Mouse (Mus musculus): Measurements from ENCODE around the gene Pxylp1.

Pxylp1 gene

DNA sequence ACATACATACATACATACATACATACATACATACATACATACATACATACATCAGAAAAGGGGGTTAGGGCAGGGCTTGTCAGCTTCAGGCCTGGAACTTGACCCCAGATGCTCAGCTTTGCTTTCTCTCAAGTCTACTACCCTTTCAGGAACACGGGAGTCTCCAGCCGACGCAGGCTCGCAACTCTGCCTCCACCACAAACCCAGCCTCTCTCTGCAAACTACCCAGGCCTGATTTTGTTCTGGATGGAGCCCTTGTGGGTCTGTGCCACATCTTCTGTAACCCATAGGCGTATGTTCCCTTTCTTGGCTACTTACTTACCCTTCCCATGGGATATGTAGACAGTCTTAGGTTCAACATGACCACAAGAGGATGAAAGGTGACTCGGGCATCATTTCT is 1.7 kb downstream of the Pxylp1 start:
- DNase-seq (ENCODE audit: low read depth, low spot score) = no peak

DNA sequence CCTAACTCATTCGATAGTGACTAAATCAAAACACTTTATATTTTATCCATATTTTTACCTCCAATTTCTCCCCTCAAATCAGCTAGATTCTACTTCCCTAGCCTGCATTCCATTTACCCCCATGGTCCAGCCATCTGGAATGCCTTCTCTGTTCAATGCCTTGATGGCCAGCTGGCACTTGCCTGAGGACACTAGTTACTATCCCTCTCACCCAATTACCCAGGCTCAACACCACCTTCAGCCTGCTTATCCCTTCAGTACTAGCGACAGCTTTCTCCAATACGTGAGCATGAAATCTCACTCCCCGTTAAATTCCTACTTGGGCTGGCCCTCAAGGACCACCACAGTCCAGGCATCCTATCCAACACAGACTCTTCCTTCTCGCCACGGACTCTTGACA is 2.2 kb downstream of the Pxylp1 start:
- DNase-seq (ENCODE audit: low read depth, low spot score) = no peak

DNA sequence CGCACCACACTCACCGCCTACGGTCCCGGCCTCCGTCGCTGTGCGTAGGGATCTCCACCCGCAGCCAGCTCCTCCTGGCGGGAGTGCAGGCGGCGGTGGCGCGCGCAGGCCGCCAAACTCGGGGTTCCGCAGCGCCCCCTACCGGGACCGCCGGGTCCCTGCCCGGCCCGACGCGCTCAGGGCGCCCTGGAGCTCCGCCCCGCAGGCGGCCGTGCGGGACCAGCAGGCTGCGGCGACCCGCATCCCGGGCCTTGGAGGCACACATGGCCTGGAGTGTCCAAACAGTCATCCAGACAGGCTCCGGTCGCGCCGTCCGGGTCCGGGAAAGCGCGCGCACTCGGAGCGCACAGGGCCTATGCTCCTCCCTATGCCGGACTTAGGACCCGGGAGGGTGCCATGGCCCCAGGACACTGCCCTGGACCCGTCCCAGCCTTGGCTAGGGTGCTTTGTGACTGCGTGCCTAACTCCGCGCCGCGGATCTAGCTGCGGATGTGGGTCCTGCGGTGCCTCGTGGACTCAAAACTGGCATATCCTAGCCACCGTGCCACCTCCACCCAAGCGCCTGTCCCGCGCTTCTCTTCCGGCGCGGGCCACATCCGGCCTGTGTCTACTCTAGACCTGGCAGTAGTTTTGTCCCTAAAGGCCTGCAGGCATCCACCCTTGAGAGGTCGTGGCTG is 3.0 kb downstream of the Pxylp1 start:
- peak; percentile 88 for DNase-seq (ENCODE audit: low read depth, low spot score)

DNA sequence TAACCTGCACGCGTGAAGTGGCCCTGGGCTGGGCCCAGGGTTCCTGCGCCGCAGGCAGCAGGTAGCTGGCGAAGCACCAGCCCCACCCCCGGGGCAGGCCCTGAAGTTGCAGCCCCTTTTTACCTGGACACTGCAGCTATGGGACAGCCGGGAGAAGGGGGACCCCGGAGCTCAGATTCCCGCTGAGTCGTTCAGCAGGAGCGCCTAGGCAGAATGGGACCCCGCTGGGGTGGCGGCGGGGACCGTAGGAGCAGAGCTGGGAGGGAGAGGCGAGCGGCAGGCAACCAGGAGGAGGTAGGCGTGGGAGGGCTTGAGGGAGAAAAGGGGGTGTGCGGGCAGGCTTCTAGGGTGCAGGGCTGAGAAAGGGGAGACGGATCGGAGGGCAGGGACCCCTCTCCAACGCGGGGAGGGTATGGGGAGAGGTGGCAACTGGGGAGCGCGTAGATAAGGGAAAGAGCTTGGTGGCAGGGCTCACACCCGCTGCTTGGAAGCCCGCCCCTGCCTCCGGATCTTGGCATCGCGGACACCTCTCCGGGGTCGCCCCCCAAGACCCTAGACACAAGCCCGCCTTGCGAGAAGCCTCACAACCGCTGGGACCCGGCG is 3.6 kb downstream of the Pxylp1 start:
- no peak for DNase-seq (ENCODE audit: low read depth, low spot score)

DNA sequence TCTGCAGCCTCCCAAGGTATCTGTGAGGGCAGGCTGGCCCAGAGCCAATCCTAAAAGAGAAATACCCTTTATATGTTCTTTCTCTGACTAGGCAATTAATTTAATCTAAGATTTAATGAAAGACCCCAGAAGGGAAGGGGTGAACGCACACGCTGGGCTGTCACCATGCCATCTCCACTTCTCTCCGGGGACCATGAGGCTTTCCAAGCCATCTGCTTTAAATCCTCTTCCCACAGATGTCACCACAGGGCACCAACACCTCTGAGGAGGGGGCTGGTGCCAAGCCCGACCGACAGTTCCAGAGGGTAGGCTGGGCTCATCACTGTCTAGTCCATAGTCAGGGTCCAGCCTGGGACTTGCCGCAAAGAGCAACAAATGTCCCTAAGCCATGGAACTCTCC is 4.5 kb downstream of the Pxylp1 start:
- DNase-seq (ENCODE audit: low read depth, low spot score) = no peak

DNA sequence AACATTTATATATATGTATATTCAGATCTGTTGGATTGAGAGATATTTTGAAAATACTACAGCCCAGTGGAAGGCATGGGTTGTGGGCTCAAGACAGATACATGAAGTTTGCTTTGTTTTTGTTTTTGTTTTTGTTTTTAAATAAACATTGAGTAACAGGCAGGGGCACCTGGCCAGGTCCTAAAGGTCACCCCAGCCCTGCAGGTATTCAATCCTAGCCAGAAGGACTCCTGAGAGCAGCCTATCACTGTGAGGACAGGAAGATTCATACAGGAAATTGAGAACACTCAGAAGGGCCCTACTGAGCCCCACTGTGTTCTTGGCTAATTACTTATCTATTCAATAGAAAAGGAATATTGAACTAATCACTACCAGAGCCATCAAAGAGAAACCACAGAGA is 5.0 kb downstream of the Pxylp1 start:
- DNase-seq (ENCODE audit: low read depth, low spot score) = no peak

DNA sequence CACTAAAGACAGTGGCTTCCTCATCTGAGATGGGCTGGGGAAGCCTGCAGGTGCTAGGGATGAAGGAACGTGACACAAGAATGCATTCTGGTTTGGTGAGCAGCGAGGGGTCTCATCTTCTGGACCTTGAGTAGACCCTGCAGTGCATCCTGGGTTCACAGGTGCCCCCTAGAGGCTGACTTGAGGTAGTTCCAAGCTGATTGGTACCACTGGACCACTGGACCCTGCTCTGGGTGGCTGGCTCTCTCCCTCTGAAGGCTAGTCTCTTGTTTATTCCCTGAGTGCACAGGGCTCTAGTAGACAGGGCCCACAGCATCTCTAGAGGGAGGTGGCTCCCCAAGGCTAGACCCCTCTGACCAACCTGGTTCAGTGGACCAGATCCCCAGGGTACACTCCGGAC is 6.7 kb downstream of the Pxylp1 start:
- DNase-seq (ENCODE audit: low read depth, low spot score) = no peak

DNA sequence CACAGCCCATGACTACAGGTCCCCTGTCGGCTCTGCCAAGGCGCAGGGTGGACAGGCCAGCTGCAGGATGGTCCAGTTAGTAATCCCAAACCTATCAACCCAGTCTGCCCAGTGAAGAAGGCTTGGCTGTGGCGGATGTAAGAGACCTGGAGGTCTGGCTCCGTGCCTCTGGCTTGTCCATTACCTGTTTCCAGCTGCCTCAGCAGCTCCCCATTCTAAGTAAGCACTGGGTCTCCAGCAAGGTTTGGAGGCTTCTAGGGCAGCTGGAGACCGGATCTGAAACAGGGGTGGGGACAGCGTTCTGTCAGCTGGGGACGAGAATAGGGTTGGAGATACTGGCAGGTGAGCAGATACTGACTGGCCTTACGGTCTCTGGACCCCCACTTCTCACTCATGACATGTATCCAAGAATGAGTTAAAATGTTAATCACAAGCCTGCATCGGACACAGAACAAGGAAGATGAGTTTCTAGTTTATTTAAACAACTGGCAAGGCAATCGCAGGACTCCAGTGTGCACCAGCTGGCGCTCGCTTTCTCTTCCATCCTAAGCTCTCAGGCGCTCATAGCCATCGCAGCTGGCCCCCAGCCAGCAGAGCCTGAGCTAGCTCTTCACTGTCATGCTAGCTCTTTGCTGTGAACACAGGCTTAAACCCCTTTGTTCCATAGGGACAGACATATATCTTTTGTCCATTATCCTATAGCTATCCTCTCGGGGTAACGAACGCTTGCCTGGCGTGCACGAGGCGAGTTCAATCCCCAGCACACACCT is 9.8 kb downstream of the Pxylp1 start:
- no peak for DNase-seq (ENCODE audit: low read depth, low spot score)

DNA sequence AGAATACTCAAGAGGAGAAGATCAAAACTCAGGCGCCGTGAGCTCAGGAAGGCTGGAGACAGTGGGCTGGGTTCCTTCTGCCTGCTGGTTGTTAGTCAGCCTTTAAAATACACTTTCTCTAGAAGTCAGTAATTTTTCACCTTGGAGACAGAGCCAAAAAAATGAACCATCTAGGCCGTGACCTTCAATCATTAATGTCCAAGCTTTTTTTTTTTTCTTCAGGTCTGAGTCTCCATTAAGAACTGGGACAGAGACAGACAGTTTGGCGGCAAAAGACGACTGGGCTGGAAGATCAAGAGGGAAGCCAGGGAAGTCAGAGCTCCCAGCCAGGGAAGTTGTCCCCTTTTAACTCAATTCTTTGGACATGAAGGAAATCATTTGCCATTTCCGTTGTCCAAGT is 10.6 kb downstream of the Pxylp1 start:
- DNase-seq (ENCODE audit: low read depth, low spot score) = no peak

DNA sequence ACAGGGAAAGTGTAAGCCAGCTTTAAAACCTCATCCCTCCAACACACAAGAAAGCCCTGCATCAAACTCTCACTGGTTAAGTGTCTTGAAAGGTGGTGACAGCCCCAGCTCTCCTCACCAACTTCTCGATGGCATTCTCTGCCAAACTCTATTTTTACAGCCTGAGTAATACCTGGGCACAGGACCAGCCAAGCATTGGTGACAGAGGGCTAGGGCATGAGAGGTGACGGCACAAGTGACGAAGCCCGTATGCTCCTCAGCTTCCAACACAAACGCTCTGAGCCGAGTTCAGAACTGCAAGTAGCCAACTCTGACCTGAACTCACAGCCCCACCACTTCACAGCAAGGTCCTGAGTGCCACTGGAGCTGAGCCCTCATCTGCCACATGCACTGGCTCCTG is 13.4 kb downstream of the Pxylp1 start:
- DNase-seq (ENCODE audit: low read depth, low spot score) = no peak

DNA sequence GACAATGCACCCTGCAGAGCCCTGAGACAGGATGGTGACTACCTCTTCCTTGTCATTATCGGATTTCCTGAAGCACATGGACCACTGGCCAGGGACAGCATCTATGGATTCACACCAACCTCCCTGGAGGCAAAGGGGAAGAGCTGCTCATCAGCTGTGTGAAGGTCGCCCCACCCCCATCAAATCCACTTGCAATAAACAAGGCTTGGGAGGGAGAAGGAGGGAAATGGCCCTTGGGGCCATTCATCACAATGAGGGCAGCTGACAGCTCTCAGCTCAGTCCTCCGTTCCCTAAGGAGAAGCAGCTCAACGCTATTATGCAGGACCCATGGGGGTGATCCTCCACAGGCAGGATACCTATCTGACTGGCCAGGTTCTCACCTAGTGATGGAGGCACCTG is 14.0 kb downstream of the Pxylp1 start:
- DNase-seq (ENCODE audit: low read depth, low spot score) = peak; percentile 62

DNA sequence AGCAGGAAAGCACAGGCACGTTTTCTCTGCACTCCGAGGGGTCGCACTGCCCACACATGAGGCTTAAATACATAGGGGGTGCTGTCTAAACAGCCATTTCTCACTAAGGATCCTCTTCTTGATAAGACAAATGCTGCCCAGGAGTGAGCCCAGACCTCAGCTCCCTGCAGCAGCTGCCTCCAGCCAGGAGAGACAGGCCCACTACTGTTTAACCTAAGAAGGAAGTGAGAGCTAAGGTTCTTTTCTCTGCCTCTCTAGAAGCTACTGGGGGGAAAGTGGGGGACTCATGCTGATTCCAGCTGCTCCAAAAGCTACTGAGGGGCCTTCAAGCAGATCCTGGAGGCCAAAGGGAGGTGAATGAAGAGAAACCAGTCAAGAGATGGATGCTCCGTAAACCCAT is 16.8 kb downstream of the Pxylp1 start:
- no peak for DNase-seq (ENCODE audit: low read depth, low spot score)

DNA sequence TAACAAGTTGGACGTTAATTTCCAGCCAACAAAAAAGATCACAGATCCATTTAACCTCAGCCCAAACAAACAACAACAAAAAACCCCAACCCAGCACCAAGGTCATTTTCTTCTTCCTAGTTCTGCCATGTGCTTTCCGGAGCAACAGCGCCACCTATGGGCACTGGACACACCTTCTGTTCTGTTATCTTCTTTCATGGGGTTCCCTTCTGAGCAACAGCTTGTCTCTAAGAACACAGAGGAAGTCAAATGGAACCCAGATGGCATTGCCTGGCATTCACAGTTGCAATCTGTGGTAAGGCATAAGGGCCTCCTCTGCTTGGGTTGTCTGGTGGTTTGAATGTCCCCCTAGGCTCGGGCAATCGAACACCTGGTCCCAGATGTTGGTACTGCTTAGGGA is 19.4 kb downstream of the Pxylp1 start:
- no peak for DNase-seq (ENCODE audit: low read depth, low spot score)

DNA sequence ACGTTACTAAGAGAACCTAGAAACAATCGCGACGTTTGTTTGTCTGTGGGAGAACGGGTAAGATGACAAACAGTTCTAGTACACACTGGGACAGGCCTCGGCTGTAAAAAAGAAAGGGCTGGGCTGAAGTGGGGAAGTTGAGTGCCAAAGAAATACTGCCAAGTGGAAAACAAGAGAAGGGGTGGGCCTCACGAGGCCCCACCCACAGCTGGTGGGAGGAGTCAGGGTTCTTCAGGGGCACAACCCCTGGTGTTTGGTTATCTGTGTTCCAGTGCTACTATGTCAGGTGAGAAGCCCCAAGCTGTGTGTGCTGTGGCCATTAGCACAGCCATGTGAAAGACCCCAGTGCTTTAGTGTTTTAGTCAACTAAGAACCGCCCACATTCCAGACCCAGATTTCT is 22.4 kb downstream of the Pxylp1 start:
- DNase-seq (ENCODE audit: low read depth, low spot score) = no peak

DNA sequence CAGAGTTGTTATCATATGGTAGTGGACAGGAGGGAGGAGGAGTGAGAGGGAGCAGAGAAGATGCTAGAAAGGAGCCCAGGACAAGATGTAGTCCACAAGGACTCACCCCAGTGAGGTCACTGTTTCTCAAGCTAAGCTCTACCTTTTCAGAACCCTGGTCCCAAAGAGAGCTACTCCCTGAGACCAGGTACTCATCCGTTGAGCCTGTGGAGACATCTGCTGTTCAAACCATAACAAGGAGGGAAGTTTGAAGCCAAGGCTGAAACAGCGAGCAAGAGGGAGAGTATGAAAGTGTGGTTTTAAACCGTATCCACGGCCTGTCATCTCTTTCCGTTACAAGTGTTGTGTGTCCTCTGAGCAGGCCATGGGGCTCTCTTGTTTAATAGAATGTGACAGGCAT is 22.9 kb downstream of the Pxylp1 start:
- DNase-seq (ENCODE audit: low read depth, low spot score) = no peak

DNA sequence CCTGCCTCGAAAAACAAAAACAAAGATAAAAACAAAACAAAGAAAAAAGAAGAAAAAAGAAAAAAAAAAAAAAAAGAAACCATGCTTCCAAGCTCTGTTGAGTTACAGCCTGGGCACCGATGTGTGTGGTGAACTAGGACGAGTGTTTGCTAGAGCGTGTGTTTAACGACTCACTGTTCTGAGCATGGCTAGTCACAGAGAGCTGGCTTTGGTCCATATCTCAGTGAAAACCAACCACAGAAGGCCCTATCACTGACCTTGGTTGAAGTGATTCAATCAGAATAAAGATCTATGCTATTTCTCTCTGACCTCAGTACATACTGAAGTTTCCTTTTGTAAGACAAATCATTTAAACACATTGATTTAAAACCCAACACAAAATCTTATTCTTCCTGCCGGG is 23.9 kb downstream of the Pxylp1 start:
- no peak for DNase-seq (ENCODE audit: low read depth, low spot score)

DNA sequence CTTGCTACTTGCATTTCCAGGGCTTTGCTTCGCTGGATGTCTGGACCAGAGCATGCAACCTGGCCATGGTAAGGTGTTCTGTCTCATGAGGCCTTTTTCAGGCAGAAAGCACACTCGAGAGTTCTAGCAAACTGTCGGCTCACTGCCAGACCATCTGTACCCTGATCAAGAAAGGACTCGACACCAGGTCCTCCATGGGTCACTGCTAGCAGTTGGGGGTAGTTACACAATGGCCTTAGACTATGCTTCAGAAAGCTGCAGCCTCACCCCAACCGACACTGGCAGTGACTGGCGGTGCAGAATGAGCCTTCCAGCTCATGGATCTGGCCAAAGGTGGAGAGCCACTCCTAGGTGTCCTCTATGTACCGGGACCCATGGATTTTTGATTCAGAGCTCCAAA is 25.3 kb downstream of the Pxylp1 start:
- DNase-seq (ENCODE audit: low read depth, low spot score) = no peak

DNA sequence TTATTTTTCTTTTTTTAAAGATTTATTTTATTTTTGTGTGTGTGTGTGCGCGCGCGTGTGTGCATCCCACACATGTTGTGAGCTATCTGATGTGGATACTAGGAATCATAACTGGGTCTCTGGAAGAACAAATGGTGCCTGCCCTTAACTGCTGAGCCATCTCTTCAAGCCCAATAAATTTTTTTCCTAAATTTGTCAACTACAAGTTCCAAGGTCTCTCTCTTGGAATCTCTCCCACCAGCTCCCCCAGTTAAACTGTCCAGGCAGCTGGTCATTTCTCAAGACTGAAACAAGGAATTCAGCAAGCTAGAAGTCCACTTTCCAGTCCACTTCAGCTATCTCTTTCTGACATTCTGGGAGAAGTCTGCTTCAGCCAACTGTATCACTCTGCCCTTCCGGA is 26.3 kb downstream of the Pxylp1 start:
- DNase-seq (ENCODE audit: low read depth, low spot score) = no peak

DNA sequence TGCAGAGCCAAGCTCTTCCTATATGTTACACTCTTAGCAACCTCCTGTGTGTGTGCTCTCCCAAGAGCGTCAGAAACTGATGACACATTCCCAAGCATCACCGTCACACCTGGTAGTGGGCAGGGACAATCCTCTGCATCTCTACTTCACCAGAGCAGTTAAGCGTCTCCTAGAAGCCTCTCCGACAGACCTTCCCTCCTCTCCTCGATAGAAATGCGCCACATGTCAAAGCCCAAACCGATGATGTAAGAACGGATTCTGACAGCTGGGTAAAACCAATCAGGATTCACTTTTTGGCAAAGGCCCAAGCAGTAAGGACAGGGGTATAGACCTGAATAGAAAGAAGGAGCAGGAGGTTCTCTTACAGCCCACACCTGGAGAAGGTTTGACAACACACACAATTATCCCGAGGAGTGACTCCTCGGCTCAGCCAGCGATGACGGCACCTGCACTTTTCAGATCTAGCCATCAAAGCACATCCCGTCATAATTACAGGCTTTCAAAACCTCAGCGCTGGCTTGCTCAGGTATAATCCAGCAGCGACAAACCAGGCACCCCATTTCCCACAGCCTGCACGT is 26.9 kb downstream of the Pxylp1 start:
- no peak for DNase-seq (ENCODE audit: low read depth, low spot score)

DNA sequence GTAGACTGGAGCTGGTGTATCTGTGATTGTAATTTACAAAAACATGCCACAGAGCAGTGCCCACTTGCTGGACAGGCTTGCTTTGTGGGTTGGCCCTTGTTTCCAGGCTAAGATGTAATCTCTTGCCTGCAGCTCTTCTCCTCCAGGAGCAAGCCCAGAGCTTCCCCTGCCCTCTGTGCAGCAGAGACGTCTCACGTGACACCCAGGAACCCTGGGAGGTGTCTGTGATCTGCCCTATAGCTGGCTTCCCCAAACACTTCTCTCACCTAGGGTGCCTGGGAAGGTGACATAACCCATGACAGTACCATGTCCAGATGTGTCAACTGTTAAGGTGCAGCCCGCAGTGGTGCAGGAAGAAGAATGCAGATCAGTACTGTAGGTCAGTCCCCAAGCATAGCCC is 28.9 kb downstream of the Pxylp1 start:
- DNase-seq (ENCODE audit: low read depth, low spot score) = no peak

DNA sequence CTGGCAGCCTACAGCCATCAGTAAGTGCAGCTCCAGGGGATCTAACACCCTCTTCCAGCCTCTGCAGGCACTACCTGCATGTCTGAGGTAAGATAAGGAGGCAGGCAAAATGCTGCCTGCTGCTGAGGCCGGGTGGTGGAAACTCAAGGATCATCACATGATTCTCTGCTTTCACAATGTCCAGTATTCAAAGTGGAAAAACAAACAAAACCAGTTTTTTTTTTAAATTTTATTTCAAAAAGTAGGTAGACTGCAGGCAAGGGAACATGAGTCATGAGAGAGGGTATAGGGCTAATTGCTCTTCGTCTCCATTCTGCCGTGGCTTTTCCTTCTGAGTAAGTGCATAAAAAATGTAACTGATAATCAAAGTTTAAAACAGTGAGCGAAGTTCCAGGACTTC is 29.6 kb downstream of the Pxylp1 start:
- no peak for DNase-seq (ENCODE audit: low read depth, low spot score)

DNA sequence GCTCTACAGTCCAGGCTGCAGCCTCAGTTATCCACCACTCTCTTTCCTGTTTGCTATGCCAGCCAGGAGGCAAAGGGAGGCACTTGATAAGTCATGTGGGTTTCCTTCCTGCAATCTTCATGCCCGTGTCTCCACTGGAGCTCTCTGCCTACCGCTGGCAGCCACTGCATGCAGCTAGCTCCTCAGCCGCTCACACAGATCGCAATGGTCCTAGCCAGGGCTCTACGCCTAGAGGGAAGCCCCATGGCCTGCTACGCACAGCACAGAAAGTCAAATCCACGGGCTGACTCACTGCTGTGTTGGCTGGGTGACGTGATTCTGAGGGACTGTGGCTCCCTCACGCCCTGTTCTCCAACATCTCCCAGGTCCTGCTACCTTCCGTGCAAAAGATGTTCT is 31.4 kb downstream of the Pxylp1 start:
- no peak for DNase-seq (ENCODE audit: low read depth, low spot score)
